Mouse (Mus musculus): ENCODE measurements around the gene Abcg8.

- no peak for TF ChIP-seq POLR2A (IDR thresholded peaks at IDR 0.05; ENCODE audit: borderline replicate concordance, extremely low read depth, low read depth, low read length)
- no peak for TF ChIP-seq CTCF (IDR thresholded peaks at IDR 0.05; ENCODE audit: insufficient read depth, low read length)
Observed at GRCm38 (mm10) chr17:84646477-84646876, 29.6 kb upstream of the Abcg8 start.
